Mouse (Mus musculus) heart, embryonic 13.5 days (tissue): ENCODE data around the gene Tspan5. TPM values are rescaled to one million over a fixed set of nuclear protein-coding genes. Genes with fewer than 3 reads are reported as not detected.
A peak's percentile ranks its signal among the peaks of the same experiment; 100 is the strongest.

ENCODE experiments used
- ATAC-seq: fragments of 200-750 bp; cut with Nextera tagmentation; 2 replicates; pipeline ENCODE4 v1.8.0; 2017; ENCODE audit warnings: moderate TSS enrichment; ENCODE audit not compliant: insufficient number of reproducible peaks, low FRiP score, low TSS enrichment; ENCODE audit errors: extremely low read depth
- H3K27ac ChIP-seq: fragments of 300-500 bp; sonication (generic); replicated peaks from 2 replicates; pipeline ENCODE4 v1.5.1; 2015; ENCODE audit warnings: moderate library complexity, mild to moderate bottlenecking, inconsistent platforms
- H3K27me3 ChIP-seq: fragments of 300-500 bp; sonication (generic); replicated peaks from 2 replicates; pipeline ENCODE4 v1.6.1; 2015; ENCODE audit warnings: mild to moderate bottlenecking, inconsistent platforms
- H3K36me3 ChIP-seq: fragments of 300-500 bp; sonication (generic); 2 replicates; pipeline ENCODE4 v1.6.1; 2015; ENCODE audit warnings: mild to moderate bottlenecking, inconsistent platforms
- H3K4me1 ChIP-seq: fragments of 300-500 bp; sonication (generic); 2 replicates; pipeline ENCODE4 v1.6.1; 2015; ENCODE audit warnings: inconsistent platforms
- H3K4me2 ChIP-seq: fragments of 300-500 bp; sonication (generic); 2 replicates; pipeline ENCODE4 v1.6.1; 2015; ENCODE audit warnings: inconsistent platforms, mild to moderate bottlenecking, moderate library complexity
- H3K4me3 ChIP-seq: fragments of 300-500 bp; sonication (generic); 2 replicates; pipeline ENCODE4 v1.5.1; 2015; ENCODE audit warnings: moderate library complexity, mild to moderate bottlenecking, inconsistent platforms
- H3K9ac ChIP-seq: fragments of 300-500 bp; sonication (generic); 2 replicates; pipeline ENCODE4 v1.6.1; 2015; ENCODE audit warnings: inconsistent platforms, mild to moderate bottlenecking, moderate library complexity
- H3K9me3 ChIP-seq: fragments of 300-500 bp; sonication (generic); 2 replicates; pipeline ENCODE4 v1.6.1; 2016; ENCODE audit warnings: inconsistent platforms
- WGBS: fragments of 180-500 bp; shearing (Covaris S2); methylation state at CpG from one replicate; pipeline ENCODE4 v1.1.7; 2015; ENCODE audit warnings: mixed read lengths; 5-methylcytosine and 5-hydroxymethylcytosine counted together
- polyA plus RNA-seq: library from polyadenylated mRNA; unstranded; fragments of >200 nt; fragmentation: Nextera tagmentation; extraction: Ambion mirVana; gene quantifications from 2 replicates; pipeline ENCODE4 v1.2.1, GENCODE M21; 2015

Tspan5 gene
- polyA plus RNA-seq, 1 experiment from 2014 or later, result 16.2 TPM

DNA sequence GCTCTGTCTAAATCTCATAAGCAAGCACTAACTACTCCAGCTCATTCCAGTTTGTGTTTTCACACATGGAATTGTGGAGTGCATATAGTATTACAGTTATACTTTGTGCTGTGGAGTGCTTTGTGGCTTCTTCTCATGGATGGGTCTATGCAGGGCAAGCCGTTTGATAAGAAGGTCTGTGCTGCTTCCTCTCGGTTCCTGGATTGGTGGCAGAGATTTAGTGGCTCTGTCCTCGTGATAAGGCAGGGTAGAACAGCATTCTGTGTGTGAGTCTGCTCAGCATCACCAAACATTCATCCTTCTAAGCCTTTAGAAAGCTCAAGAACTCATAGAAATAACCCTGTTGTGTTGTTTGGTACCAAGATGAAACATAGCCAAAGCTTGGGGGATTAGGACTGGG lies 54.6 kb downstream of the Tspan5 start:
- H3K27ac ChIP-seq, result no peak overlapping the region
- WGBS, result 17% methylated on average over 3 of the region's 3 CpGs
- no peak overlapping the region for H3K4me2 ChIP-seq
- H3K4me3 ChIP-seq, result no peak overlapping the region
- H3K9ac ChIP-seq, result no peak overlapping the region
- H3K9me3 ChIP-seq, result no peaks in the 10 kb centered on the region
- no peaks in the 10 kb centered on the region for H3K36me3 ChIP-seq
- H3K4me1 ChIP-seq, result 0 out of 2 replicates have a peak, but pooled peaks cover 5% of the 10 kb centered on the region
- no peaks in the 10 kb centered on the region for H3K27me3 ChIP-seq
- ATAC-seq, result no peak

DNA sequence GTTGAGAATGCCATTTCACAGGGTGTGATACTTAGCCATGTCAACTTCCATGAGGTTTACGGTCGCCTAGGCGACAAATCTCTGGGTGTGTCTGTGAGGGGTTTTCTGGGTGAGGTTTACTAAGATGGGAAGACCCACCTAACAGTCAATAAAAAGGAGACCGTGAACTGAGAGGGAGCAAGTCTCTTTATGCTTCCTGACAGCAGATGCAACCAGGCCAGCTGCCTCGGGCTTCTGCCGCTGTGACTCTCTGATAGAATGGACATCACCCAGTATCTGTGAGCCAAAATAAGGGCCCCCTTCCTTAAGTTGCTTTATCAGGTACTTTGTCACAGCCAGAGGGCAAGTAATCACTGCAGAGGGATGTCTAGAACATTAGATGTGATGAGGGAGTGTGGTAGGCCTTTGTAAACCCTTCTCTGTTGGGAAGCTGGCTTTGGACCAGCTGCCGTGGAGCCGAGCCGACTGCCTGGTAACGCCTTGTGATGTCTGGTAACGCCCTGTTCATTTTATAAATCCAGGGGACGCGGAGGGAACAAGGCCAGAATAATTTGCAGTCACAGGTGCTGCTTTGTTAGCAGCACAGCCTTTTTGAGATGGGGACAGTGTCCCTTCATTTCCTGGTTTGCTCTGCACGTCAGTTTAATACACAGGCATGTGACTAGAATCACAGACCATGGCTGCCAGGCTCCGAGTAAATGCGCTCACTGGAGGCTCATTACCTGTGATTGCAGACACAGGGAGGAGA lies 58.8 kb downstream of the Tspan5 start:
- Histone ChIP-seq H3K9me3 (no peaks in the 10 kb centered on the region), H3K9ac (no peak overlapping the region), H3K4me3 (no peak overlapping the region), H3K4me2 (no peak overlapping the region), H3K36me3 (no peaks in the 10 kb centered on the region), H3K4me1 (0 out of 2 replicates have a peak, but pooled peaks cover 8% of the 10 kb centered on the region), H3K27ac (no peak overlapping the region), H3K27me3 (no peaks in the 10 kb centered on the region)
- WGBS, result 72% methylated on average over 16 of the region's 16 CpGs
- ATAC-seq, result no peak

DNA sequence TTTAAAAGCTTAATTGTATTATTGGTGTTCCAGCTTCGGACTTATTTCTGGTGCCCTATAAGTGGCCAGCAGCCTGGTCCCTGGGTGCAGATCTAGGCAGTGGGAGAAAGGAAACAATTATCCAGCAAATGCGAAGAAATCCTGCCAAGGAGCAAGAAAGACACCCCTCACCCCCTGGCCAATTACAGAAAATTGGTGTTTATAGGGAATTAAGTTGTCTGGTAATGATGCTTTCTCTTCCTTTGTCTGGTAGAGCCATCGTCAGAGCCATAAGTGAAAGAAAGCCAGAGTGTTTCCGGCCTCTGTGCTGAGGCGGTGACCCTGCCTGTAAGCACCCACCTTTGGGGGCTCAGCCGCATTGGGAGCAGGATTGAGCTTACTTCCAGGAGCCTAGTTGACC lies 59.7 kb downstream of the Tspan5 start:
- Histone ChIP-seq H3K36me3 (no peaks in the 10 kb centered on the region), H3K27ac (no peak overlapping the region), H3K27me3 (no peaks in the 10 kb centered on the region), H3K4me2 (no peak overlapping the region), H3K4me1 (0 out of 2 replicates have a peak, but pooled peaks cover 8% of the 10 kb centered on the region), H3K9ac (no peak overlapping the region), H3K9me3 (no peaks in the 10 kb centered on the region), H3K4me3 (no peak overlapping the region)
- 81% methylated on average over 6 of the region's 6 CpGs for WGBS
- no peak for ATAC-seq

DNA sequence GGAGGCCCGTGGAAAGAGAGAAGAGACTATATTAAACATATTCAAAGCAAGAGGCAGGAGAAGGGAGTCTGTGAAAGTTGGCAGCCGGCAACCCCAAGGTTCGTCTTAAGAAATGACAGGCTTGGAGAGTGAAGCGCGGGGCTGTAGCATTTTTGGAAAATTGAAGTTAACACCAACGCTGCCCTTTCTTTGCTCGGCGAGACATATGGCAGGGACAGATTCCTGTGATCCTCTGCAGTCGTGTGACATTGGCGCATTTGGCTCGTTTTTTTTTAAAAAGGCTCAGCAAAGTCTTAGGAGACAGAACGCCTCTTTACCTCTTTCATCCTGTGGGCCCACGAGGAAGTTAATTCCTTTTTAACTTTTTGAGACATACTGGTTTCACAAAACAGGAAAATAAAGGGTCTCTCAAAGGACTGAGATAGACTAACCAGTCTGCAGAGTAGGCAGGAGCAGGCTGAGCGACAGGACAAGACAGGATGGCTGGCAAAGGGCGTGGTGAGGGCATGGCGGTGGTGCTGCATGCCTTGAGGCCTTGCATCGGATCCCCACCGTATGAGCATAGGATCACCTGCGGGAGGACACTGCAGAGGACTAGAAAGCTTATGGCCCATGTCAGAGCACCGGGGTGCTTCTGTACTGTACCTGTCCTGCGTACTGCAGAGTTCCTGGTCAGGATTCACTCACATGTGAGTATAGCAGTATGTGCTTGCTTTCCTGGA lies 60.9 kb downstream of the Tspan5 start:
- no peak for ATAC-seq

DNA sequence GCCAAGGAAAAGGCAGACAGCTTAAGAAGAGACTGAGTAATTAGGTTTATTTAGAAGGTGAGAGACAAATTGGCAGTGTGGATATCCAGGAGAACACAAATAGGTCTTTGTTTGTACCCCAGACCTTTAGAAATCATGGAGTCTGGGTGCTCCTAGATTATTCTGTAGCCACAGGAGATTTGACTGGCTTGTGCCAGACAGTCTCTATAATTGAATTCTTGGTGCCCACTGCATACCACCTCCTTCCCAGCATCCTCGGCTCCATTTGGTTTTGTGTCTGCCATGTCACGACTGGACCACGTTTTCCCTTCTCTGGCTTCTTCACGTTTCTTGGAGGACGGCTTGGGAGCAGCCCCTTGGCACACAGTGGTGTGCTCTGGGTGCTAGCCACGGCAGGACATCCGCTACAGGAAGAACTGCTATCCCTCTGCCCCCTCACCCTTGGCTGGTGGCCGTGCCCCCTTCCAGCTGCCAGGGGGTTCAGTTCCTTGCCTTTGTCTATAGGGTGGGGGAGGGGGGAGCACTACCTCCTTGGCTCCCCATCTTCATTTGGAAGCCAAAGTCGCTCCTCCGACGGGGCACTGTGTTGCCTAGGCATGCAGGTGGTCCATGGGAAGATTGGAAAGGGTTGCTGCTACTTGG lies 61.6 kb downstream of the Tspan5 start:
- no peak for ATAC-seq
- Histone ChIP-seq H3K27ac (no peak overlapping the region), H3K4me2 (no peak overlapping the region), H3K4me1 (peaks cover 23% of the 10 kb centered on the region), H3K9me3 (no peaks in the 10 kb centered on the region), H3K27me3 (no peaks in the 10 kb centered on the region), H3K4me3 (no peak overlapping the region), H3K9ac (no peak overlapping the region), H3K36me3 (no peaks in the 10 kb centered on the region)
- 82% methylated on average over 11 of the region's 11 CpGs for WGBS

More for the DNA sequence above, 60.9 kb downstream of the Tspan5 start:
- WGBS, result 72% methylated on average over 21 of the region's 21 CpGs
- Histone ChIP-seq H3K9me3 (no peaks in the 10 kb centered on the region), H3K27ac (no peak overlapping the region), H3K27me3 (no peaks in the 10 kb centered on the region), H3K4me2 (no peak overlapping the region), H3K4me1 (peaks cover 18% of the 10 kb centered on the region), H3K9ac (no peak overlapping the region), H3K4me3 (no peak overlapping the region), H3K36me3 (no peaks in the 10 kb centered on the region)

DNA sequence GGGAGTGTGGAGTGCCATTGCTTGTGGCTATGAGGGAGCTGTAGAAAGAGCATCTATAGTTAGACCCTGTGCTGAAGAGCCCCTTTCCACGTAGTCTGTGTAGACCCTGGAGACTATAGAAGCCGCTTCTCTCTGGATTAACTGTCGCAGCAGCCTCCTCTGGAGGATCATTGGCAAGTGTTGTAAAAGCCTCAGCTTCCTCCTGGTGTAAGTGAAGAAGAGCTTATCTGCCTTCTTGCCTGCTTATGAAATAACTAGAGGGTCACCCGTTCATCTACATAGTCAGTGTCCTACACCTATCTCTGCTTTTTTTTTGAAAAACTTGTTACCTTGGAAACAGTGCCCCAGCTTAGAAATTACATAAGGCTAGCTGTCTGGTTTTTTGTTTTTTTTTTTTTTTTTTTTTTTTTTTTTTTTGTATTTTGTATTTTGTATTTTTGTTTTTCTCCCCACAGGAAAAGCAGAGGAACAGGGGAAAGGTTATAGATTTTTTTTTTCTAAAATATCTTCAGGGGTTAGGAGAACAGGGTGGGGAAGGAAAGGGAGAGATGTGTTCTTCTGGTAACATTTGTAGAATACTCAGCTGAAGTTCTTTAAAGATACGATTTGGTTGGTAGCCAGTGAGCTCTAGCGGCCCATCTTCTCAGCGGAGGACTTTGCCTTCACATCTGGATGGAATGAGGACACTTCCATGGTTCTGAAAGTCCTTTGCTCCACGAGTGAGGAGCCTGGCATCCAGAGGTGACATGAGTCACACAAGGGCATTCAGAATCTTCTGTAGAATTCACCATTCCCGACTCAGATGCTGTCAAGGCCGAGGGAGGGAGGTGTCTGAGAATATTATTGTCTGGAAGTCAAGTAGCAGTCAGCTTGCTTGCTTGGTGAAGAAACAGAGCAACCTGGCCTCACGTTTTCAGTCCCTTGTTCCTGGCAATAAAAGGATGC lies 62.4 kb downstream of the Tspan5 start:
- Histone ChIP-seq H3K27me3 (no peaks in the 10 kb centered on the region), H3K4me2 (no peak overlapping the region), H3K4me1 (peaks cover 23% of the 10 kb centered on the region), H3K36me3 (no peaks in the 10 kb centered on the region), H3K4me3 (no peak overlapping the region), H3K27ac (no peak overlapping the region), H3K9me3 (no peaks in the 10 kb centered on the region), H3K9ac (no peak overlapping the region)
- 63% methylated on average over 11 of the region's 11 CpGs for WGBS
- ATAC-seq, result no peak

DNA sequence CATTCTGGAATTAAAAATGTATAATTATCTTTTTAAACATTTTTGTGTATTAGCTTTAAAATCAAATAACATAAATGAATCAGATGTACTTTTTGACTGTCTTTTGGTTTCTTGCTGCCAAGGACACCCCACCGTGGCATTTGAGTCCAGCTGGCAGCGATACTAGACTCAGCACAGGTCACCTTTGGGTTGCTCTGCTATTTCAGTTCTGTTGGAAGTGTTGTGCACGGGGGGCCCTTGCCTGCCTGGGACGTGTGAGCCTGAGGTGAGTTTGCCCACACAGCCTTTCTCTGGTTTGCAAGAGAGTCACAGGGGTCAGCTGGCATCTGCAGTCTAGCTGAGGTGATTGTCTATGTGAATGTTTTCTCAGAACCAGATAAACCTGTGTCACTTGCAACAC lies 65.8 kb downstream of the Tspan5 start:
- Histone ChIP-seq H3K27me3 (no peaks in the 10 kb centered on the region), H3K36me3 (no peaks in the 10 kb centered on the region), H3K4me2 (no peak overlapping the region), H3K9ac (no peak overlapping the region), H3K4me1 (peaks cover 32% of the 10 kb centered on the region), H3K27ac (peak overlapping the region; percentile 32; the same call in 1 of the 2 replicates), H3K9me3 (no peaks in the 10 kb centered on the region), H3K4me3 (no peak overlapping the region)
- no peak for ATAC-seq
- 49% methylated on average over 4 of the region's 4 CpGs for WGBS

DNA sequence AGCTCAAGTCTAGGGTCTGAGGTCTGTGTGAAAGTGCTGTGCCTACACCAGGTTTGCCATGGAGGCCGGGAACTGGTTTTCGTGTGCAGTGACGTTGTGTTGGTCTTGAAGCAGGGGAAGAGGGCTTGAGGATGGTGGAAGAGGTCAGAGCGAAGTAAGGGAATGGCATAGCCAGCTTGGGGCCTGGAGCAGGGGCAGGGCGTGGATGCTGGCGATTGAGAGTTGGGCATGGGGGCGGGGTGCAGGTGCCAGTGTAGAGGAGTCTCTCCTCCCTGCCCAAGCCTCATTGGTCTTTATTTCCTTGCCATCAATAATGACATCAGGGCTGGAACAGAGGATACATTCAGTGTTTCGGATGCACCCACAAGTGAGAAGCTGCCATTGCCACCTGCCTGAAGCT lies 67.5 kb downstream of the Tspan5 start:
- Histone ChIP-seq H3K9ac (no peak overlapping the region), H3K9me3 (no peaks in the 10 kb centered on the region), H3K4me2 (no peak overlapping the region), H3K4me3 (no peak overlapping the region), H3K36me3 (no peaks in the 10 kb centered on the region), H3K27me3 (no peaks in the 10 kb centered on the region), H3K27ac (no peak overlapping the region), H3K4me1 (peaks cover 41% of the 10 kb centered on the region)
- 92% methylated on average over 8 of the region's 8 CpGs for WGBS
- ATAC-seq, result no peak

DNA sequence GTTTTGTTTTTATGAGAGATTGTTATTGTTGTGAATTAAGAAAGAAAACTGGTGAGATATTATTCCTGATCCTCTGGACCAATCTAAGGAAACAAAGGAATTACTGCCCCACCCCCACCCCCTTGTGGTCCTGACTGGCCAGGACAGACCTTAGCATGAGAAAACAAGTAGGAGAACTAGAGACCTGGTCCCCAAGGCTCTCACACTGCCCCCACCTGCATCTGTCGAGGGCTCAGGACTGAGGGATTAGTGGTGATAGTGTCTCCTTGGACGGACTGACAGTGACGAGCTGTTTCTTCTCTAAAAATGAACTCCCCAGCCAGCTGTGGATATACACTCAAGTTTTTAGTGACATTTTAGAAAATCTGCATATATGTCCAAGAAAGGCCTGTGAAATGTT lies 70.6 kb downstream of the Tspan5 start:
- WGBS, result 32% methylated on average over 3 of the region's 3 CpGs
- ATAC-seq, result no peak
- peaks cover 51% of the 10 kb centered on the region for H3K4me1 ChIP-seq

DNA sequence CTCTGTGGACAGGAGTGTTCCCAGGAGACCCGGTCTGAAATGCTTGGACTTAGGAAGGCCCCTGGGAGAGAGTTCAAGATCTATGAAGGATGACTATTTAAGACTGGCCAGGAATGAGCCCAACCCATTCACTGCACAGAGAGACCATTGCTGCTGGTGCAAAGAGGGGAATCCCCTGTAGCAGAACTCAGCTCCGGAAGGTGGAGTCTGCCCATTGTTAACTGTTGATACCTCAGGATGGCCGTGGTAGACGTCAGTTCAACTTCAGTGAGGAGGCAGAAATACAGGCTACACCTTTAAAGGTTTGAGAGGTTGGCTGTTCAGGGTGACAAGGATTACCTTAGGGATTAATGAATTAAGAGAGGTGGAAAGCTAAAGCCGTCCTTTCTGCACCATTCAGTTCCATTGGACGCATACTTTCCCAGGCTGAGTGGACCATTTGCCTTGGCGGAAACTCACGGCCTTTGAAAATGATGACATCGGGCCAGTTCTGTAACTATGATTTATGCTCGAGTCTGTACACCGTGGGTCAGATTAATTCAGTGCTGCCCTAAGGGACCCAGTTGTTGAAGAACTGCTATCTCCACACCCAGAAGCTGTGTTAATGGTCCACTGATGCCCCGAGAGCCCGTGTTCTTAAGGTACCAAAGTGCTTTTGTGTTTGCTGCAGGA lies 71.3 kb downstream of the Tspan5 start:
- WGBS, result 73% methylated on average over 13 of the region's 13 CpGs

More for the DNA sequence above, 70.6 kb downstream of the Tspan5 start:
- Histone ChIP-seq H3K4me2 (no peak overlapping the region), H3K9ac (no peak overlapping the region), H3K27me3 (no peaks in the 10 kb centered on the region), H3K36me3 (no peaks in the 10 kb centered on the region), H3K9me3 (no peaks in the 10 kb centered on the region), H3K4me3 (no peak overlapping the region), H3K27ac (no peak overlapping the region)

More for the DNA sequence above, 71.3 kb downstream of the Tspan5 start:
- no peak overlapping the region for H3K27ac ChIP-seq
- 0 out of 2 replicates have a peak overlapping the region, but pooled peaks have one; percentile 33 for H3K9ac ChIP-seq
- no peaks in the 10 kb centered on the region for H3K36me3 ChIP-seq
- H3K9me3 ChIP-seq, result no peaks in the 10 kb centered on the region
- no peak overlapping the region for H3K4me2 ChIP-seq
- no peaks in the 10 kb centered on the region for H3K27me3 ChIP-seq
- ATAC-seq, result no peak
- peaks cover 47% of the 10 kb centered on the region for H3K4me1 ChIP-seq
- no peak overlapping the region for H3K4me3 ChIP-seq
